Mouse (Mus musculus): Measurements from ENCODE around the gene Nup188.

GRCm38 (mm10) chr2:30247036-30247435, 39.2 kb upstream of the Nup188 start:
- TF ChIP-seq CTCF (IDR thresholded peaks at IDR 0.05; ENCODE audit: low read depth) = no peak
- TF ChIP-seq EP300 (optimal IDR thresholded peaks at IDR 0.05) = no peak

Measured in stomach, postnatal 0 days (tissue).